Mouse (Mus musculus): ENCODE measurements around the gene Gm21719. TPM values are rescaled to one million over a fixed set of nuclear protein-coding genes. Genes with fewer than 3 reads are reported as not detected.
"Not testable (repeated sequence)": the region's sequence is repeated elsewhere in the genome, so short reads cannot be mapped to it uniquely, and the experiment has no call there.

The Gm21719 gene
- total RNA-seq (2021) = not detected
- long read RNA-seq, experiment 1 = 0 reads
- long read RNA-seq, experiment 2 = 0 reads

- DNase-seq; intact Hi-C loops (cut with DNase I): not testable (repeated sequence)
Measured at GRCm38 (mm10) chrY:6682772-6683171, at the start of gene Gm21719. Gm21719 (minus strand) TSS chrY:6682872.

Other genes with a start within 250 kb of the Gm21719 start
- not detected for gene Gm28919, start 99.3 kb downstream of the Gm21719 start, total RNA-seq (2021)
- gene Gm20830, start 235.4 kb upstream of the Gm21719 start, total RNA-seq (2021) = not detected

Data from gastrocnemius, postnatal 36 days (tissue).